Mouse (Mus musculus): ENCODE measurements around the gene Cep83. TPM values are rescaled to one million over a fixed set of nuclear protein-coding genes. Genes with fewer than 3 reads are reported as not detected.

Cep83 gene
- total RNA-seq (2021) (10 to 100 TPM; 18.8 to 21.2 TPM), polyA plus RNA-seq (2012; rRNA removed) (5.3 and 10.7 TPM in 2 replicates)
- long read RNA-seq, transcript Cep83-201 (16 exons, 3,639 nt) = major isoform, 21 of 31 reads
- long read RNA-seq, transcript Cep83-204 (4 exons, 1,842 nt) = minor isoform, 7 of 31 reads
- long read RNA-seq, partial matches to known transcripts = 1 of 31 reads
- long read RNA-seq, other reads (novel, unspliced or antisense) = 2 of 31 reads

DNA sequence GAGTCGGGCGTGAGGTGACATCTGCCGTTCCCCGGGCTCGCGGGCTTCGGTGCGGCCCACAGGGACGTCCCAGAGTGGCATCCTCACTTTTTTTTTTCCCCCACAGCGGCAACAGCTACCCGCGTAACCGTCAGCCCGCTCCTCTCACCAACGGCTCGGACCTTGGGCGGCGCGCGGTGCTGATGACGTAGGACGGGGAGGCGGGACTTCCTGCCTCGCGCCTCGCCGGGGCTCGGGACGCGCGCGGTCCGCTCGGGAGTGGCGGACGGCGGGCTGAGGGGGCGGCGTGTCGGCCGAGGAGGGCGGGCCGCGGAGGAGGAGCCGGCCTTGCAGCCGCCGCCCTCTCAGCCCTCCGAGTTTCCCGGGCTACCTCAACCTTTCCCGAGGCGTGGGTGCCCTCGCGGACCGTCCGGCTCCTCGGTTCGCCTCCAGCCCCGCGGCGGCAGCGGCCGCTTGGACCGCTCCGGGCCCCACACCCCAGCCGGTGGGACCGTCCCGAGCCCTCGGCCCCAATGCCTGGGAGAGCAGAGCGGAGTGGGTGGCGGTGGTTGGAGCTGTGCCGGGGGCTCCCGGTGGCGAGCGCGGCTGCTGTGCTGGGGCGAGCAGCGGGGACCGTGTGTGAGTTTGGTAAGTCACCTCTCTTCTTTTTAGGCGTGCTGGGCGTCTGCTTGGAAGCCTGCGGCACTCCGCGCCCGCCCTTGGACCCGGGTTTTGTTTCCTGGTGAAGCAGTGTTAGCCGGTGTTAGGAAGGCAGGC lies at the start of gene Cep83:
TSS of gene Cep83 (plus strand) at position 235 of the 756 bp plus-strand sequence.
- H3K9ac ChIP-seq (ENCODE audit: low read depth, low read length) = peak within 1 kb of the TSS; percentile 90
- H3K79me2 ChIP-seq (replicated peaks; ENCODE audit: control insufficient read depth, insufficient read depth, low read length) = 0 out of 2 replicates have a peak, but pooled peaks cover 4% of the 10 kb centered on the region
- intact Hi-C loops (cut with DNase I) = loop anchor here (1.0 kb wide), 1 partner anchor 490 kb away; the partner anchor contains the start of gene Ndufa12
- peak within 1 kb of the TSS; percentile 98 for H3K27ac ChIP-seq
- H3K36me3 ChIP-seq (ENCODE audit: control insufficient read depth, insufficient read depth, low read length) = no peaks in the 10 kb centered on the region; the same call in 1 of the 2 replicates
- H3K4me3 ChIP-seq = peak within 1 kb of the TSS; percentile 98
- TF ChIP-seq CTCF (IDR thresholded peaks at IDR 0.05) = no peak
- no peak for TF ChIP-seq EP300 (IDR thresholded peaks at IDR 0.05; ENCODE audit: insufficient read depth, low read depth, low read length)
- peak; percentile 91 for TF ChIP-seq POLR2A (IDR thresholded peaks at IDR 0.05; ENCODE audit: insufficient read depth, low read depth, low read length)
- under 1% methylated on average over 85 of the region's 86 CpGs for WGBS
- DNase-seq = peak; percentile 96 to 98
- no peaks in the 10 kb centered on the region for H3K27me3 ChIP-seq (ENCODE audit: control insufficient read depth, insufficient read depth, low read length)
- peaks cover 3% of the 10 kb centered on the region for H3K4me1 ChIP-seq (ENCODE audit: control insufficient read depth, insufficient read depth, low read length)

DNA sequence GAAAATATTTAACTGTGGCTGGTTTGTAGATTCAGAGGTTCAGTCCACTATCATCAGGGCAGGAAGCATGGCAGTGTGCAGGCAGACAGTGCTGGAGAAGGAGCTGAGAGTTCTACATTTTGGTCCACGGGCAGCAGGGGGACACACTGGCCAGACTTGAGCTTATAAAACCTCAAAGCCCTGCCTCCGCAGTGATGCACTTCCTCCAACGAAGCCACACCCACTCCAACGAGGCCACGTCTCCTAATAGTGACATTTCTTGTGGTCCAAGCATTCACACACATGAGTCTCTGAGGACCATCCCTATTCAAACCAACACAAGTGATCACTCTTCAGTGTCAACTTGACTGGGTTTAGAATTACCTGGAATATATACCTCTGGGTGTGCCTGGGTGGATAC lies 49.2 kb upstream of the Cep83 start:
- WGBS = 62% methylated on average over 5 of the region's 5 CpGs
- Histone ChIP-seq H3K79me2 (replicated peaks; ENCODE audit: control insufficient read depth, insufficient read depth, low read length) (no peaks in the 10 kb centered on the region), H3K4me1 (ENCODE audit: control insufficient read depth, insufficient read depth, low read length) (no peaks in the 10 kb centered on the region), H3K4me3 (no peak overlapping the region), H3K27ac (no peak overlapping the region), H3K9ac (ENCODE audit: low read depth, low read length) (no peak overlapping the region), H3K36me3 (ENCODE audit: control insufficient read depth, insufficient read depth, low read length) (no peaks in the 10 kb centered on the region), H3K27me3 (ENCODE audit: control insufficient read depth, insufficient read depth, low read length) (no peaks in the 10 kb centered on the region)
- no peak for TF ChIP-seq CTCF (IDR thresholded peaks at IDR 0.05)
- no peak for TF ChIP-seq POLR2A (IDR thresholded peaks at IDR 0.05; ENCODE audit: insufficient read depth, low read depth, low read length)
- no peak for TF ChIP-seq EP300 (IDR thresholded peaks at IDR 0.05; ENCODE audit: insufficient read depth, low read depth, low read length)
- no peak for DNase-seq
- intact Hi-C loops (cut with DNase I) = no loop called here

DNA sequence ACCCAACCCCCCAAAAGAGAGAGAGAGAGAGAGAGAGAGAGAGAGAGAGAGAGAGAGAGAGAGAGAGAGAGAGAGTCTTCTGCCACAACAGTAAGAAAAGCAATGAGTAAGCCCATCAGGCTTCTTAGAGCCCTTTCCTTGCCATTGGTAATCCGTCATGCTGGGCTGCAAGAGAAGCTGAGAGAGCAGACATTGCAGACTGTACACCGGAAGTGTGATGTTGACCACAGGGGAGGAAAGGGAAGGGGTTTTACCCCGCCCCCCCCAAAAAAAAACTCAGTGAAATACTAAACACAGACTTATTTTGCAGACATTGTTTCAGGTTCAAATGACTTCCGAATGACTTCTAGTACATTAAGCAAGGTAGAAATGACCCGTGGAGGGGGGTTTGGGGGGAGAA lies 48.4 kb upstream of the Cep83 start:
- no peaks in the 10 kb centered on the region for H3K27me3 ChIP-seq (ENCODE audit: control insufficient read depth, insufficient read depth, low read length)
- intact Hi-C loops (cut with DNase I) = no loop called here
- DNase-seq = no peak
- TF ChIP-seq CTCF (IDR thresholded peaks at IDR 0.05) (no peak), EP300 (IDR thresholded peaks at IDR 0.05; ENCODE audit: insufficient read depth, low read depth, low read length) (no peak), POLR2A (IDR thresholded peaks at IDR 0.05; ENCODE audit: insufficient read depth, low read depth, low read length) (no peak)
- 51% methylated on average over 5 of the region's 5 CpGs for WGBS
- H3K4me1 ChIP-seq (ENCODE audit: control insufficient read depth, insufficient read depth, low read length) = no peaks in the 10 kb centered on the region
- H3K4me3 ChIP-seq = no peak overlapping the region
- H3K79me2 ChIP-seq (replicated peaks; ENCODE audit: control insufficient read depth, insufficient read depth, low read length) = no peaks in the 10 kb centered on the region
- H3K36me3 ChIP-seq (ENCODE audit: control insufficient read depth, insufficient read depth, low read length) = no peaks in the 10 kb centered on the region
- H3K9ac ChIP-seq (ENCODE audit: low read depth, low read length) = no peak overlapping the region
- H3K27ac ChIP-seq = no peak overlapping the region

DNA sequence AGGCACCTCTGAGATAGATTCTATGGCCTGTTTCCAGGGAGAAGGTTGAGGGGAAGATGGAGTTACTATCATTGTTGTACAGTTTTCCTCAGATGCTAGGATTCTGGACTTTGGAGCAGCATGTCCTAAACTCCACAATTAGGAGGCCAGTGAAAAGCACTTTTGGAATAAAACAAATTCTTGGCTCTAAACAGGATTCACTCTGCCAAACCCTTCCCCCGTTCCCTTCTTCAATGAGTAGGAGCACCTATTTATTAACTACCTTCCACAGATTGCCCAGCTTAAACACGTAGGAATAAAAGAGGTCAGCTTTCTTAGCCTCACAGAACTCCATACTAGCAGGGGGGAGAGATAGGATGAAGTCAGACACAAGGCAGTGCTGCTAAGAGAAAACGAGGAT lies 24.4 kb upstream of the Cep83 start:
- Histone ChIP-seq H3K27ac (no peak overlapping the region), H3K27me3 (ENCODE audit: control insufficient read depth, insufficient read depth, low read length) (no peaks in the 10 kb centered on the region), H3K9ac (ENCODE audit: low read depth, low read length) (no peak overlapping the region), H3K36me3 (ENCODE audit: control insufficient read depth, insufficient read depth, low read length) (no peaks in the 10 kb centered on the region), H3K79me2 (replicated peaks; ENCODE audit: control insufficient read depth, insufficient read depth, low read length) (no peaks in the 10 kb centered on the region), H3K4me3 (no peak overlapping the region), H3K4me1 (ENCODE audit: control insufficient read depth, insufficient read depth, low read length) (no peaks in the 10 kb centered on the region)
- DNase-seq = no peak
- TF ChIP-seq POLR2A (IDR thresholded peaks at IDR 0.05; ENCODE audit: insufficient read depth, low read depth, low read length) (no peak), CTCF (IDR thresholded peaks at IDR 0.05) (no peak), EP300 (IDR thresholded peaks at IDR 0.05; ENCODE audit: insufficient read depth, low read depth, low read length) (no peak)
- intact Hi-C loops (cut with DNase I) = no loop called here
- 52% methylated on average over 3 of the region's 3 CpGs for WGBS

DNA sequence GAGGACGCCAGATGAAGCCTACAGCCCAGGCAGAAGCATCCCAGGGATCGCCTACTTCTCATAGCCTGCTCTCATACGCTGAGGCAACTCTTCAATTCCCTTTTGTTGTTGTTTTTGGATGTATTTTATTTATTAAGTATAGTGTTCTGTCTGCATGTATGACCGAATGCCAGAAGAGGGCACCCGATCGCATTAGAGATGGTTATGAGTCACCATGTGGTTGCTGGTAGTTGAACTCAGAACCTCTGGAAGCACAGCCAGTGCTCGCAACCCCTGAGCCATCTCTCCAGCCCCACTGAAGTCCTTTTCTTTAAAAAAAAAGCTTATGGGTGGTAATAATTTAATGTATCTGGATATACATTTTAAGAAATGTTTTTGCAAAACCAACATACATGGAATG lies 24.0 kb upstream of the Cep83 start:
- no peaks in the 10 kb centered on the region for H3K79me2 ChIP-seq (replicated peaks; ENCODE audit: control insufficient read depth, insufficient read depth, low read length)
- DNase-seq = no peak
- no peaks in the 10 kb centered on the region for H3K4me1 ChIP-seq (ENCODE audit: control insufficient read depth, insufficient read depth, low read length)
- 92% methylated on average over 7 of the region's 7 CpGs for WGBS
- intact Hi-C loops (cut with DNase I) = no loop called here
- H3K9ac ChIP-seq (ENCODE audit: low read depth, low read length) = no peak overlapping the region
- no peaks in the 10 kb centered on the region for H3K27me3 ChIP-seq (ENCODE audit: control insufficient read depth, insufficient read depth, low read length)
- H3K36me3 ChIP-seq (ENCODE audit: control insufficient read depth, insufficient read depth, low read length) = no peaks in the 10 kb centered on the region
- H3K27ac ChIP-seq = no peak overlapping the region
- no peak for TF ChIP-seq POLR2A (IDR thresholded peaks at IDR 0.05; ENCODE audit: insufficient read depth, low read depth, low read length)
- TF ChIP-seq EP300 (IDR thresholded peaks at IDR 0.05; ENCODE audit: insufficient read depth, low read depth, low read length) = no peak
- no peak for TF ChIP-seq CTCF (IDR thresholded peaks at IDR 0.05)
- H3K4me3 ChIP-seq = no peak overlapping the region

DNA sequence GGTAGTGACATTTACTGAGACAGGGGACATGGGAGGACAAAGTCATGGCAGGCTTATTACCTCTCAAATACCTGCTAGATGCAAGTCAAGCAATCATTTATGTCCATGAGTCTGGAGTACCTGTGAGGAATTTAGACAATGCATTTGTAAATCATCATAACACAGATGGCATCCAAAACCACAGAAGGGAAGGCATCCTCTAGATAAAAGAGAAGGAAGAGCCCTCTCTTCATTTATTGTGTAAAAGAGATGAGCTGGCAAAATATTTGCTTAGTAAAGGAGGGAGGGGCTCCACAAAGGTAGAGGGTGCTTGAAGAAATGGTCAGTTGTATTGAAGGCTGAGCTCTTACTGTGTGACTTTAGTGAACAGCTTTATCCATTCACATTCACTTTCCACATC lies 20.3 kb upstream of the Cep83 start:
- Histone ChIP-seq H3K4me1 (ENCODE audit: control insufficient read depth, insufficient read depth, low read length) (no peaks in the 10 kb centered on the region), H3K9ac (ENCODE audit: low read depth, low read length) (no peak overlapping the region), H3K27me3 (ENCODE audit: control insufficient read depth, insufficient read depth, low read length) (no peaks in the 10 kb centered on the region), H3K36me3 (ENCODE audit: control insufficient read depth, insufficient read depth, low read length) (no peaks in the 10 kb centered on the region), H3K79me2 (replicated peaks; ENCODE audit: control insufficient read depth, insufficient read depth, low read length) (no peaks in the 10 kb centered on the region), H3K4me3 (no peak overlapping the region), H3K27ac (no peak overlapping the region)
- TF ChIP-seq EP300 (IDR thresholded peaks at IDR 0.05; ENCODE audit: insufficient read depth, low read depth, low read length) (no peak), POLR2A (IDR thresholded peaks at IDR 0.05; ENCODE audit: insufficient read depth, low read depth, low read length) (no peak), CTCF (IDR thresholded peaks at IDR 0.05) (no peak)
- no peak for DNase-seq
- intact Hi-C loops (cut with DNase I) = no loop called here

Data from heart, adult 2 months (tissue).